Comparison of ENCODE assay signal across 16 mouse cellular contexts in genomic region chr17:51150999-51151398, GRCm38 (mm10).
"Had no signal": no experiment of that assay in that cellular context is flagged by ENCODE, and none has a peak within 500 bp of the region (broad histone marks: within the 10 kb centered on the region; RNA-seq: fewer than 3 reads in every experiment).

No protein-coding gene starts in this region.

- H3K27me3 ChIP-seq: limb, embryonic 12.5 days; liver, embryonic 13.5 days; lung, embryonic 15.5 days; megakaryocyte, embryonic 14.5 days; neural tube, embryonic 15.5 days had no signal

- H3K4me1 ChIP-seq: limb, embryonic 12.5 days; liver, embryonic 13.5 days; lung, embryonic 15.5 days; neural tube, embryonic 15.5 days had no signal

- H3K4me3 ChIP-seq: limb, embryonic 12.5 days; liver, embryonic 13.5 days; lung, embryonic 15.5 days; megakaryocyte, embryonic 14.5 days; neural tube, embryonic 15.5 days had no signal

- DNase-seq: kidney, adult 11 months; kidney, adult 9 months; kidney, postnatal 36 days; liver; liver, embryonic 13.5 days; liver, postnatal 0 days; lung, postnatal 14 days; right cerebral cortex, adult 18-20 months; right cerebral cortex, postnatal 25 days; thymus, postnatal 36 days had no signal

- H3K9ac ChIP-seq: limb, embryonic 12.5 days; liver, embryonic 13.5 days; liver, postnatal 0 days; lung, embryonic 15.5 days; neural tube, embryonic 15.5 days had no signal

- H3K27ac ChIP-seq: kidney, postnatal 0 days; limb, embryonic 12.5 days; liver, embryonic 13.5 days; lung, embryonic 15.5 days; macrophage; neural tube, embryonic 15.5 days had no signal

- H3K36me3 ChIP-seq: limb, embryonic 12.5 days; liver, embryonic 13.5 days; lung, embryonic 15.5 days; neural tube, embryonic 15.5 days had no signal

- H3K9me3 ChIP-seq: limb, embryonic 12.5 days; liver, embryonic 13.5 days; lung, embryonic 15.5 days; megakaryocyte, embryonic 14.5 days; neural tube, embryonic 15.5 days had no signal

- H3K4me2 ChIP-seq: limb, embryonic 12.5 days; liver, embryonic 13.5 days; lung, embryonic 15.5 days; neural tube, embryonic 15.5 days had no signal

- ATAC-seq: liver, postnatal 0 days had no signal
